Mouse (Mus musculus): Measurements from ENCODE around the gene Heatr4. TPM values are rescaled to one million over a fixed set of nuclear protein-coding genes. Genes with fewer than 3 reads are reported as not detected.
"Not testable (repeated sequence)": the region's sequence is repeated elsewhere in the genome, so short reads cannot be mapped to it uniquely, and the experiment has no call there.

The Heatr4 gene
- not detected in 2 replicates for polyA plus RNA-seq (2015; fragmentation: Nextera tagmentation; extraction: Ambion mirVana)

DNA sequence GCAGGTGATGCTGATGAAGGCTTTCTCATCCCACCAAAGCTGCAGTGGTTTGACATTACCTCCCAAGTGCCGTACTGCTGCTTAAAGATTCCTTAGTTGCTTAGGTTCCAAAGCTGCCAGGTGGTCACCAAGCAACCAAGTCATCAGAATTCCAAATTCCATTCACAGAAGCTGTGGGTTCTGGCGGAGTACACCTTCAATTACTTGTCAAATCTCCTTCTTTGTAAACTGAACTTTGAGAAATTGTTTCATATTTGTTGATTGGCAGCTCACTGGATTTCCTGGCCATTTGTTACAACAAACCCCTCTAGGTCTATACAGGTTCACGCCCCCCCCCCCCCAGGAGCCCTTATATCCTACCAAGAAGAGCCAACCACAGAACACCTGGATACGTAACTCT, at the start of gene Heatr4:
TSS of gene Heatr4 (minus strand) at position 101 of the 400 bp plus-strand sequence.
- WGBS = 75% methylated on average over 4 of the region's 4 CpGs
- Histone ChIP-seq H3K27me3 (replicated peaks; ENCODE audit: control insufficient read depth, insufficient read depth, low read length) (no peaks in the 10 kb centered on the region), H3K9ac (ENCODE audit: low read depth, low read length) (no peak within 1 kb of the TSS), H3K36me3 (ENCODE audit: control insufficient read depth, insufficient read depth, low read length) (no peaks in the 10 kb centered on the region), H3K4me2 (ENCODE audit: low read length) (no peak within 1 kb of the TSS), H3K4me3 (ENCODE audit: low read length) (no peak within 1 kb of the TSS), H3K9me3 (ENCODE audit: control insufficient read depth, low read length) (no peaks in the 10 kb centered on the region), H3K4me1 (ENCODE audit: control insufficient read depth, insufficient read depth, low read depth, low read length) (peaks cover 4% of the 10 kb centered on the region), H3K27ac (ENCODE audit: low read depth, low read length) (no peak within 1 kb of the TSS)
- ATAC-seq = no peak

DNA sequence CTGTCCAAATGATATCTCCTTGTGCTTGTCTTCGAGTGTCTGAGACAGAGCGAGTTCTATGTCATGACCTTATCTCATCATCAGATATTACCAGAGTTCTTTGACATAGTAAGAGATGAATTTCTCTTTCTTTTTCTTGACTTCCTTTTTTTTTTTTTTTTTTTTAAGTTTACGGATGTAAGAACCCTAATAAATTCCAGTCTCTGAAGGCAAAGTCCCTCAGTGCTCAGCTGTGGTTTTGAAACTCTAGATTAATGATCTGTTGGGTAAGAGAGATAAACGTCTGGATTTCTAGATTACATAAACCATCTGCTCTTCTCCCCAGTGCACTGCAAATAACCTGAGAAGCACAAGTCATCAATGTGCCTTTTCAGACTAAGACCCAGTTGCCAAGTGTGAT, 49.5 kb upstream of the Heatr4 start:
- Histone ChIP-seq H3K36me3 (ENCODE audit: control insufficient read depth, insufficient read depth, low read length) (no peaks in the 10 kb centered on the region), H3K9ac (ENCODE audit: low read depth, low read length) (no peak overlapping the region), H3K4me3 (ENCODE audit: low read length) (no peak overlapping the region), H3K4me1 (ENCODE audit: control insufficient read depth, insufficient read depth, low read depth, low read length) (peaks cover 3% of the 10 kb centered on the region; the same call in 1 of the 2 replicates), H3K27ac (ENCODE audit: low read depth, low read length) (no peak overlapping the region), H3K4me2 (ENCODE audit: low read length) (no peak overlapping the region), H3K27me3 (replicated peaks; ENCODE audit: control insufficient read depth, insufficient read depth, low read length) (no peaks in the 10 kb centered on the region; the same call in 1 of the 2 replicates), H3K9me3 (ENCODE audit: control insufficient read depth, low read length) (no peaks in the 10 kb centered on the region)
- WGBS = 65% methylated on average over 4 of the region's 4 CpGs
- ATAC-seq = no peak

GRCm38 (mm10) chr12:84033302-84033701, 48.6 kb upstream of the Heatr4 start:
- WGBS = 83% methylated on average over 2 of the region's 2 CpGs

DNA sequence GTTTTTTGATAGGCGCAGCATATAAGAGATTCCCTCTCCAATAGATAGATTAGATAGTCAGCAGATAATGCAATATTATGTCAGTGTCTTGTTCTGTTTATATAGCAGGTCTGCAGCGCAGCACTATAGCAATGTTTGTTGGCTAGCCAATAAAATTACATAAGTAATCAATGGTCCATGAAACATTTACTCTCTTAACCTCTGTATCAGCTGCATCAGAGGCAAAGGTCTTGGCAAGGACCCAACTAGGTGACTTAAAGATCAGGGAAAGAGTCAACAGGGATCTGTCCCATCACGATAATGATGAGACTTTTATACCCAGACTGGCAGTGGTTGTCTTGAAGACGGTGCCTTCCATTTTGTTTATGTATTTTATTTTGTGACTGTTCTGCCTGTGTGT, 48.2 kb upstream of the Heatr4 start:
- no peak for ATAC-seq
- H3K9ac ChIP-seq (ENCODE audit: low read depth, low read length) = no peak overlapping the region
- no peak overlapping the region for H3K4me3 ChIP-seq (ENCODE audit: low read length)
- H3K9me3 ChIP-seq (ENCODE audit: control insufficient read depth, low read length) = no peaks in the 10 kb centered on the region
- no peak overlapping the region for H3K27ac ChIP-seq (ENCODE audit: low read depth, low read length)
- no peak overlapping the region for H3K4me2 ChIP-seq (ENCODE audit: low read length)
- H3K4me1 ChIP-seq (ENCODE audit: control insufficient read depth, insufficient read depth, low read depth, low read length) = no peaks in the 10 kb centered on the region
- 88% methylated on average over 4 of the region's 4 CpGs for WGBS
- no peaks in the 10 kb centered on the region for H3K36me3 ChIP-seq (ENCODE audit: control insufficient read depth, insufficient read depth, low read length)
- H3K27me3 ChIP-seq (replicated peaks; ENCODE audit: control insufficient read depth, insufficient read depth, low read length) = no peaks in the 10 kb centered on the region; the same call in 1 of the 2 replicates

More at GRCm38 (mm10) chr12:84033302-84033701, 48.6 kb upstream of the Heatr4 start:
- H3K9me3 ChIP-seq (ENCODE audit: control insufficient read depth, low read length); H3K36me3 ChIP-seq (ENCODE audit: control insufficient read depth, insufficient read depth, low read length); H3K4me1 ChIP-seq (ENCODE audit: control insufficient read depth, insufficient read depth, low read depth, low read length); H3K4me3 ChIP-seq (ENCODE audit: low read length); ATAC-seq; H3K27me3 ChIP-seq (replicated peaks; ENCODE audit: control insufficient read depth, insufficient read depth, low read length); H3K4me2 ChIP-seq (ENCODE audit: low read length); H3K27ac ChIP-seq (ENCODE audit: low read depth, low read length); H3K9ac ChIP-seq (ENCODE audit: low read depth, low read length): not testable (repeated sequence)

- 69% methylated on average over 4 of the region's 4 CpGs for WGBS
- H3K27me3 ChIP-seq (replicated peaks; ENCODE audit: control insufficient read depth, insufficient read depth, low read length) = no peaks in the 10 kb centered on the region
- H3K4me3 ChIP-seq (ENCODE audit: low read length) = no peak overlapping the region
- no peaks in the 10 kb centered on the region for H3K4me1 ChIP-seq (ENCODE audit: control insufficient read depth, insufficient read depth, low read depth, low read length)
- no peak overlapping the region for H3K4me2 ChIP-seq (ENCODE audit: low read length)
- no peaks in the 10 kb centered on the region for H3K9me3 ChIP-seq (ENCODE audit: control insufficient read depth, low read length)
- H3K36me3 ChIP-seq (ENCODE audit: control insufficient read depth, insufficient read depth, low read length) = no peaks in the 10 kb centered on the region
- H3K9ac ChIP-seq (ENCODE audit: low read depth, low read length) = no peak overlapping the region
- peak; percentile 73; the same call in 1 of the 2 replicates for ATAC-seq
- H3K27ac ChIP-seq (ENCODE audit: low read depth, low read length) = no peak overlapping the region
Measured at GRCm38 (mm10) chr12:84030659-84031332, 46.1 kb upstream of the Heatr4 start.

DNA sequence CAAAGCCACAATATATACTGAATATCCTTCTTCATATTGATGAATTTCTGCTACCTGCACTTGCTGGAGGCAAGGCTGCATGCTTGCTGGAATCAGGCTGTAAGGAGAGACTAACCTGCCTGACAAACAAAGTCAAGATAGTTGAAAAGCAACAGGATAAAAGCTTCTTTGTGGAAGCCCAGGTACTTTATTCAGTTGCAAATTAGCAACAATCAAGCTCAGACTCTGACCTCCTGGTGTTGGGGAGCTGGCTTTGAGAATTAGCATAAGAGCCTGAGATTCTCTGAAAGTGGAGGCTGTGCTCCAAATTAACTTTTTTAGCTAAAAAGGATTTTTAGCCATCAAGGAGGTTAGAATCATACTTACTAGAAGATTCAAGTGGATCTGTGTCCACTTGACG, 44.4 kb upstream of the Heatr4 start:
- H3K9ac ChIP-seq (ENCODE audit: low read depth, low read length); H3K27ac ChIP-seq (ENCODE audit: low read depth, low read length); H3K36me3 ChIP-seq (ENCODE audit: control insufficient read depth, insufficient read depth, low read length); H3K4me3 ChIP-seq (ENCODE audit: low read length); H3K27me3 ChIP-seq (replicated peaks; ENCODE audit: control insufficient read depth, insufficient read depth, low read length); H3K4me1 ChIP-seq (ENCODE audit: control insufficient read depth, insufficient read depth, low read depth, low read length); H3K9me3 ChIP-seq (ENCODE audit: control insufficient read depth, low read length); H3K4me2 ChIP-seq (ENCODE audit: low read length); ATAC-seq: not testable (repeated sequence)
- 93% methylated on average over 1 of the region's 1 CpGs for WGBS

GRCm38 (mm10) chr12:84028328-84028727, 43.7 kb upstream of the Heatr4 start:
- H3K9me3 ChIP-seq (ENCODE audit: control insufficient read depth, low read length); H3K9ac ChIP-seq (ENCODE audit: low read depth, low read length); H3K36me3 ChIP-seq (ENCODE audit: control insufficient read depth, insufficient read depth, low read length); H3K4me2 ChIP-seq (ENCODE audit: low read length); H3K27ac ChIP-seq (ENCODE audit: low read depth, low read length); H3K27me3 ChIP-seq (replicated peaks; ENCODE audit: control insufficient read depth, insufficient read depth, low read length); H3K4me3 ChIP-seq (ENCODE audit: low read length); H3K4me1 ChIP-seq (ENCODE audit: control insufficient read depth, insufficient read depth, low read depth, low read length); ATAC-seq: not testable (repeated sequence)
- WGBS = 32% methylated on average over 3 of the region's 3 CpGs

DNA sequence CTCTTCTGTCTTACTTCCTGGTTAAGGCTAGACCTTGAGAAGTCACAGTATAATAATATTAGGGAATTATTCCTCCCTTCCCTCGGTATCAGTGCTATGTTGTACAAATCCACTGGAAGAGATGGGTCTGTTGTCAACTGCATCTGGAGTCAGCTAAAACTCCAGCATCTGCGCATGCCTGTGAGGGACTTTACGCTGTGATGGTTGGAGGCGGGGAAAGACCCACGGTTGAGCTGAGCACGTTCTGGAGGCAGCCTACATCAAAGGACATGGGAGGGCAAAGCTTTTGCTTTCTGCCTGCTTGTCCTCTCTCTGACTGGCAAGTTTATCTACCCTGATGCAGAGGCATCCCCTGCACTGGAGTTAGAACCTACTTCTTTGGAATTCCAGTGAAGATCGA, 41.2 kb upstream of the Heatr4 start:
- Histone ChIP-seq H3K4me2 (ENCODE audit: low read length) (no peak overlapping the region), H3K9ac (ENCODE audit: low read depth, low read length) (no peak overlapping the region), H3K4me3 (ENCODE audit: low read length) (no peak overlapping the region), H3K4me1 (ENCODE audit: control insufficient read depth, insufficient read depth, low read depth, low read length) (no peaks in the 10 kb centered on the region), H3K27ac (ENCODE audit: low read depth, low read length) (no peak overlapping the region), H3K27me3 (replicated peaks; ENCODE audit: control insufficient read depth, insufficient read depth, low read length) (no peaks in the 10 kb centered on the region), H3K36me3 (ENCODE audit: control insufficient read depth, insufficient read depth, low read length) (no peaks in the 10 kb centered on the region), H3K9me3 (ENCODE audit: control insufficient read depth, low read length) (no peaks in the 10 kb centered on the region)
- WGBS = 91% methylated on average over 7 of the region's 7 CpGs
- ATAC-seq = no peak

GRCm38 (mm10) chr12:84023052-84023745, 38.5 kb upstream of the Heatr4 start:
- H3K4me2 ChIP-seq (ENCODE audit: low read length) = no peak overlapping the region
- H3K9ac ChIP-seq (ENCODE audit: low read depth, low read length) = no peak overlapping the region
- WGBS = 87% methylated on average over 9 of the region's 9 CpGs
- no peaks in the 10 kb centered on the region for H3K27me3 ChIP-seq (replicated peaks; ENCODE audit: control insufficient read depth, insufficient read depth, low read length)
- H3K36me3 ChIP-seq (ENCODE audit: control insufficient read depth, insufficient read depth, low read length) = no peaks in the 10 kb centered on the region
- no peak overlapping the region for H3K4me3 ChIP-seq (ENCODE audit: low read length)
- no peak for ATAC-seq
- no peak overlapping the region for H3K27ac ChIP-seq (ENCODE audit: low read depth, low read length)
- no peaks in the 10 kb centered on the region for H3K4me1 ChIP-seq (ENCODE audit: control insufficient read depth, insufficient read depth, low read depth, low read length)
- H3K9me3 ChIP-seq (ENCODE audit: control insufficient read depth, low read length) = no peaks in the 10 kb centered on the region

All from hindbrain, embryonic 16.5 days (tissue).